Mouse (Mus musculus): ENCODE results near the gene Rab5if. TPM values are rescaled to one million over a fixed set of nuclear protein-coding genes. Genes with fewer than 3 reads are reported as not detected.
A peak's percentile ranks its signal among the peaks of the same experiment; 100 is the strongest.
"Not testable (repeated sequence)": the region's sequence is repeated elsewhere in the genome, so short reads cannot be mapped to it uniquely, and the experiment has no call there.

The Rab5if gene
- total RNA-seq, 2 experiments from 2014 or later = 103 to 108 TPM

DNA sequence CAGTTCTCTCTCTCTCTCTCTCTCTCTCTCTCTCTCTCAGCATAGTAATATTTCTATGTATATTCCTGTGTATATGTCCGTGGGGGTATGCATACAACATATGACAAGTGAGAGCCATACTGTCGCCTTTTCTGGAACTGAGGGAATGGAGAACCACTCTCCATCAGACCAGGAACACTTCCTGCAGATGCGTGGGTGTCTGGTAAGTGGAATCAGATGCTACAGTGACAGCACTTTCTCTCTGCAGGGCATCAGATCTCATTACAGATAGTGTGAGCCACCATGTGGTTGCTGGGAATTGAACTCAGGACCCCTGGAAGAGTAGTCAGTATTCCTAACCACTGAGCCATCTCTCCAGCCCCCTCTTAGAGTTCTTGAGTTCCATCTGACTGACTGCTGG is 25.6 kb downstream of the Rab5if start:
- no peak for DNase-seq

DNA sequence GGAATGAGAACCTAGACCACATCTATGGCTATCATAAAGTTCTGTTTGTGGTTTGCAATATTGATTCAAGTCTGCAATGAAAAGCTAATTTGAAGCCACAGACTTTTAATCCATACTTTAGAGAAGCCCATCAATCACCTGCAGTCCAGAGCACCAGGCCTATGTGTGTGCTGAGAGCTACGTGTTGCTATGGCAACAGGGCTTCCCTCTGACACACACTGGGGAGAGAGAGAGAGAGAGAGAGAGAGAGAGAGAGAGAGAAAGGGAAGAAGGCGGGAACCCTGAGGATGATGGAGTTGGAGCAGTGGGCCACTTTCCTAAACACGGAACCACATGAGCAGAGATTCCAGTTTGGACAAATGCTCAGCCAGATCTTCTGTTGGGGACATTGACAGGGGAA is 29.3 kb downstream of the Rab5if start:
- DNase-seq = no peak

DNA sequence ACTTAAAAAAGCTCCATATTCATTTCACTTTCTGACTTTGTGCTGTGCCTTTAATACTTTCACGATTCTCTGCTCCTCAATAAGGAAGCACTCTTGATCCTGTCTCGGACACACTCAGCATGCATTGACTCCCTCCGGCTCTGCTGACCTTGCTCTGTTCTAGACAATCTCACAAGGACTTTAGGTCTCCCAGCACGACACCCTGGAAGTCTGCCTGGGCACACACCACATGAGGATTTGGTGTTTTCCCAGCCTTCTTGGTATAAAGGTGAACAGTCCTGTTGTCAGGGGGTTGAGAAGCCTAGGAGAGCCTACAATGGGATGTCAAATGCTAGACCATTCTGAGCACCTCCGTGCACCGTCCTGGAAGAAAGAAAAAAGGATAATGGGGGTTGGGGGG is 29.9 kb downstream of the Rab5if start:
- DNase-seq = no peak

DNA sequence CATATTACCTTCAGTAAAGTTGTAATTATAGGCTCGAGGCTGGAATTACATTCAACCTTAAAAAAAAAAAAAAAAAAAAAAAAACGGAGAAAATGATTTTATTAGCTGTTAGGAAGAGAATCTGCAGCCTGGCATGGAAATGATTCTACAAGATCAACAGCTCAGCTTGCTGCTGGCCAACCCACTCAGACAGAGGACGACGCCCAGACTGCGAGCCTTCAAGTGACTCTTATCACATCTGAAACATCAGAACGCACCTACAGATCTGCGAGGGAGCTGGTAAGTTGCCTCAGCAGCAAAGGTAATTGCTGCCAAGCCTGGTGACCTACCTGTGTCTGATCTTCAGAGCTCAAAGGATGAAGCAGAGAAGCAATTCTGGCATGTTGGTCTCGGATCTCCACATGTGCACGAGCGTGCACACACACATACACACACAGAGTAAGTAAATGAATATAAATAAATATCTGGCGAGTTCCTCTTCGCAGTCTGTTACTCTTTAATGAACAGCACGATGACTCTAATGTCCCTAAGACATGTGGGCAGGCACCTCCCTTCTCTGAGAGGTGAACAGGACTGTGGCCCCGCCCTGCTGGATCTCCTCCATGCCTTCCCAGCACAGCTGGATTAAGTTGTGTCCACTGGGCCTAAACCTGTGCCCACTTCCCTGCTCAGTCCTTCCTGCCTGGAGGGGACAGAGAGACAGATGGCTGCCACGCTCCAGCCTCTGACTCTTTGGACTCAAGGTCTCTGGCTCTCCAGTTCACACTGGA is 31.8 kb downstream of the Rab5if start:
- no peak for DNase-seq

DNA sequence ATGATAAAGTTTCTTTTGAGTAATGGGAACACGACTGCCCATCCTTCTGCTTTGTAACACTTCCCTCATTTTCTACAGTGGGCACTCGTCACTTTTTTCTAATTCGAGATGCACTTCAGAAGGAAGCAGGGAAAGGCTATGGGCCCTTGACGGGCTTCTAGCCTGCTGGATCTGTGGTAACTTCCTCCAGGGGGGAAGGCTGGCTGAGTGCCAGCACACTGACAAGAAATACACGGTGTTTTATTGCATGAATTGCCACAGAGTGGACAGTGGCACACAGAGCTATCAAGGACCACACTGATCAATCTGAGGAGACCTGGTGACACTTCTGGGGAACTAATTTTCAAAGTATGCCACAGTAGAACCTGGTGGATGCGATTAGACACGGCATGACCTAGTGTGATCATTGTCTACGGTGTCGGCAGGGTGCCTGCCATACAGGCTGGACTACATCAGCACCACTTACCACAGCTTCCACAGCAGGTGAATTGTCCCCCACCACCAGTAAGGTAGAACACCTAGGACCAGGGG is 33.5 kb downstream of the Rab5if start:
- DNase-seq = no peak

DNA sequence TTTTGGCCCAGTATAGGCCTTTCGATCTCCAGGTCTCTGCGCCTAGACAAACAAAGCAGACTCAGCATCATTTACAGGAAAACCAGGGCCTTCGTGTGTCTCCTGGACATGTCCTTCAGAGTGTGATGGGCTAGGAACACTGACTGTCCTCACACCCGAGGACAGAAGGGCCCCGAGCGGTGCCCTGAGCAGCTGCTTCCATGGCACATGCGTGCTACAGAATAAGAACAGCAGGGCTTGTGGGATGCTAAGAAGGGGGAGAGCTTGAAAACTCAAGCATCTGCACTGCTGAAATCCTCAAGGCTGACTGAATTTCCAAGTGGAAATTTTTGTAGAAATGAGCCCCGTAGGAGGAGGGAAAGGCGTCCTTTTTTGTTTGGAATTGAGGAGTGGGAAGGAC is 34.1 kb downstream of the Rab5if start:
- peak in 1 of 2 experiments; percentile 28 for DNase-seq

DNA sequence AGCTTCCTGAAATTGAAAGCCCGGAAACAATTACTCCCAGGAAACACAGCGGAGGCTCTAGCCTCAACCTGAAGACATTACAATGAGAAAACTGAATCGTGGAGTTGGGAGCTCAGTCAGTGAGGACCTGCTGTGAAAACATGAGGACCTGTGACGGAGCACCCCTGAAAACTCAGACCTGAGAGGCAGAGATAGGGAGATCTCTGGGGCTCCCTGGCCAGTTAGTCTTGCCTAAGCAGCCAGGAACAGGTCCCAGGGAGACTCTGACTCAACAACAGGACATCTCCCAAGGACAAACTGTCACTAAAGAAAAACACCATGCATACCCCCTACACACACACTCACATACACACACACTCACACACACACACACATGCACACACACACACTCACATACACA is 35.4 kb downstream of the Rab5if start:
- DNase-seq = no peak

DNA sequence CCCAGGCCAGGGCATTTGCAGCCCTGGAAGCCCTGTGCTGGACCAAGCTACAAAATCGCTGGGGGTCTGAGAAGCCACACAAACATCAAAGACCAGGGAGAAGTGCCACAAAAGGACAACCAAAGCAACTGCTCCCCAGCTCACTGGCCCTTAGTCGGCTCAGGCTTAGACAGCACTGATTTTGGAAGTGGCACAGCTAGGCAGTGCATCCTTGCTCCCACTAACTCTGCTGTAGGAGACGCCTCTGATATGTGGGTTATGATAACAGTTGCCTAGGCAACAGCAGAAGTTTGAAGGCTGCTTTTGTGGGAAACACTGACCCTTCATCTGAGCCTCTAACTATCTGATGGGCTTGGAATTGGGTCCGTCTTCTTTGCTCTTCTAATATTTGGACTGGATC is 36.3 kb downstream of the Rab5if start:
- DNase-seq = no peak

DNA sequence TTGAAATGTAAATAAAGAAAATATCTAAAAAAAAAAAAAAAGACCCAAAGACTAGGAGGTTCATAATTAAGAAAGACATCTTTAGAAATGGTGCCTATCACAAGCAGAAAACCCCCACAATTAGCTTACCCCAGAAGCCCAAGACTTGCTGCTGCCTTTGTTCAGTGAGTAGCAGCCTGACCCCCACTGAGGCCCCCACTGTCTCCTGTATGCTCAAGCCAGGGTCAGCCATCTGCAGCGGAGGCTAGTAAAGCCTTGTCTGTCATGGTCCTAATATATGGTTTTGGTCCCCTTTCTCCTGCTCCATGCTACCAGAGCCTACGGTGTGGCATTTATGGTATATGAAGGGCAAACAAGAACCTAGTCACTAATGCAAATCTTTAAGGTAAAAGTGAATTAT is 38.4 kb downstream of the Rab5if start:
- DNase-seq = no peak

DNA sequence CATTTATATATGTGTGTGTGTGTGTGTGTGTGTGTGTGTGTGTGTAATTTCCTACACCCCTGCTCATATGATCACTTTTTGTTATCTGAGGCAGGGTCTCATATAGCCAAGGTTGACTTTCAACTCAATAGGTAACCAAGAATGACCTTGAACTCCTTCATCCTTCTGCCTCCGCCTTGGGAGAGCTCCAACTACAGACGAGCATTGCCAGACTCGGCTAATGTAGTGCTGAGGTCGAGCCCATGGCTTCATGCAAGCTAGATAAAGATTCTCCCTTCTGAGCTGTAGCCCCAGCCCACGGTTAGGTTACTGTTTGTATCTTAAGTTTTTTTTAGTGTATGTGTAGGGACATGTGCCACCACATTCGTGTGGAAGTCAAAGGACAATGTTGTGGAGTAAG is 39.0 kb downstream of the Rab5if start:
- DNase-seq = no peak

DNA sequence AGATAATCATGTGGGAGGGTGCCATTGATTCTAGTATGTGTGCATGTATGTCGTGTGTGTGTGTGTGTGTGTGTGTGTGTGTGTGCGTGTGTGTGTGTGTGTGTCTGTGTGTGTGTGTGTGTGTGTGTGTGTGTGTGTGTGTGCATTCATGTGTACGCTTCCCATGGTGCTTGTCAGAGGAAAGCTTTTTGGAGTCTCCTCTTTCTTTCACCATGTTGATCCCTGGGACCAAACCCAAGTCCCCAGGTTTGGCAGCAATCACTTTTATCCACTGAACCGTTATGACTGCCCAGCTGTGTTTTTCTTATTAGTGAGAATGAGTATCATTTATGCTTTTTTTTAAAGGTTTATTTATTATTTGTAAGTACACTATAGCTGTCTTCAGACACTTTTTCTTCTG is 39.5 kb downstream of the Rab5if start:
- not testable (repeated sequence) for DNase-seq

DNA sequence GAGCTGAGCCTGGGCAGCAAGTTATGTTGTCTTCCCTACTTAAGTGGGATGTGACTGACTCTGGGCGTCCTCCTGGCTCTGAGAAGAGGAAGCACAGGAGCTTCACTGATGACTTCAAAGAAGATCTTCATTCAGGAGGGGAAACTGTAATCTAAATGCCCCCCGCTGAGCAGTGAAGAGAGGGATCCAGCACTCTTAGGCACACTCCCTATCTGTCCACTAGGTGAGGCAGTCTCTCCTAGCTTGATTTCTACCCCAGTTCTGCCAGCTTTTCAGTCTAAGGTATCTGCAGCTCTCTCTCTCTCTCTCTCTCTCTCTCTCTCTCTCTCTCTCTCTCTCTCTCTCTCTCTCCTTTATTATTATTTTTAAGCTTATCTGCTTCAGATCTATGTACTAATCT is 40.4 kb downstream of the Rab5if start:
- no peak for DNase-seq

DNA sequence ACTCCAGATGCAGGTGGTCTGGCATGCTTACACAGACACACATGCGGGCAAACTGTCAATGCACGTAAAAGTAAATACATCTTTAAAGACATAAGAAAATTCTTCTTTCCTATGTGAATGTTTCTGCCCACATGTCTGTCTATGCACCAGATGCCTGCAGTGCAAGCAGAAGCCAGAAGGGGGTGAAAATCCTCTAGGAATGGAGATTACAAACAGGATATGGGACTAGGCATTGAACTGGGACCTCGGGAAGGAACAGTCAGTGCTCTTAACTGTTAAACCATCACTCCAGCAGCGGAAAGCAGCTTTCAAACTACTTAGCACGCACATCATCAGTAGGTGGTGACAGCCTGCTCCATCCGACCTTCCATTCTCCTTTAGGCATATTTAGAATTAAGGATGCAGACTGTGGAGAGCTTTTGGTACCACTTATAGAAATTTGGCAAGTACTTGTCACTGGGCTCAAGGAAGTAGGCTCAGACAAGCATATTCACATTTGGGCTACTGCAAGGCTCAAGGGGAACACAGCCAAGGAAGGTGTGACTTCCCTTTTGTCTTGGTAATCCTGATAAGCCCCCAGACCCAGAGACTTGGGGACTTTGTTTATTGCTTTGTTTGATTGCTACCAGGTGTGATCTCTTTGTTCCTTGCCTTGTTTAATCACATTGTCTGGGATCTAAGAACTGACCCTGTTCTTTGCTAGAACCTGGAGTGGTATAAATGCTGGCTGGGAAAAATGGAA is 42.2 kb downstream of the Rab5if start:
- DNase-seq = peak; percentile 47 to 65

DNA sequence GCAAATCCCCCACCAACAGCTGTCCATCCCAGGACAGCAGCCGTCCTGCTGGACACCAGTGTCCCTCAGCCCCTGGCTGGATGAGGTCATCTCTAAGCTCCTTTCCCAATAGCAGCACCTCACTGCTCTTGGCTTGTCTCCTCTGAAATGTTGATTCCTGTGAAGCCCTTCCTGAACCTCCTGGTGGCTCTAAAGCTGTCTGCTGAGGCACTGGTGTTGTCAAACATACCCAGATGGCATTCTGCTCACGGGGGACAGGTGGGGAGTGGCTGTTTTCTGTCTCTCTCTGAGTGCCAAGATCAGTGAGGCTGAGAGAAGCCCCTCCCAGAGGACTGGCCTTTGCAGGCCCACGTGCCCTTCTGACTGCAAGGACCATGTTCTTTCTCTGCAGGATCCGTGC is 43.0 kb downstream of the Rab5if start:
- DNase-seq = not testable (repeated sequence)

DNA sequence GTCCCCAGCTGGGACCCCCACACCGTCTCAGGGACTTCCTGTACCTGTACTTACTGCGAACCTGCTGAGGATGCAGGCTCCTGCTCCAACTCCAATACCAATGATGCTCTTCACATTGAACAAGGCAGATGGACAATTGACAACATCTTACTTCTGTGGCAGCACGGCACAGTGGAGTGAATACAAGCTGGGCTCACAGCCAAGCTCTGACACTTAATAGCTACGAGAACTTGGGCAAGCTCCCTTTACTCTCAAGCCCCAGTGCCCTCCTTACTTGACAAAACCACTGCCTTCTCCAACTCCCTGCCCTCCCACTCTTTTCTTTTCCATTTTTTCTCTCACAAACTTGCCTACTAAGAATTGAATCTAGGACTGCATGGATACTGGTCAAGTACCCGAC is 50.3 kb downstream of the Rab5if start:
- DNase-seq = no peak

DNA sequence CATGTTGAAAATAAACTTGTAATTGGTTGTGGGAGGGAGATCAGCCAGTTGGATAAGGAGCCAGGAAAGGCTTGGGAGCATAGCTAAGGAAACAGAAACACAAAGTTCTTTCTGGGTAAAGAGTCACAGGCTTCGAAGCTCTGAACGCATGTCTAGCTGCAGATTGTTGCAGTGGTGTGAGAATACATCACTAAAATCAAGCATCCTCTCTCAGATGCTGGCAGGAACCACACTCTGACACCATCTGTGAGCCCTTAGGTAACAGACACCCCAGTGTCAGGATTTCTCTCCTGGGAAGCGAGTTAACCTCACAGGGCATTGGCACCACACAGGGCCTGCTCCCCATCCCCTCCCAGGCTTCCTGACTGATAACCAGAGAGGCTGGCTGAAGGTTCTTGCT is 52.6 kb downstream of the Rab5if start:
- DNase-seq = no peak

DNA sequence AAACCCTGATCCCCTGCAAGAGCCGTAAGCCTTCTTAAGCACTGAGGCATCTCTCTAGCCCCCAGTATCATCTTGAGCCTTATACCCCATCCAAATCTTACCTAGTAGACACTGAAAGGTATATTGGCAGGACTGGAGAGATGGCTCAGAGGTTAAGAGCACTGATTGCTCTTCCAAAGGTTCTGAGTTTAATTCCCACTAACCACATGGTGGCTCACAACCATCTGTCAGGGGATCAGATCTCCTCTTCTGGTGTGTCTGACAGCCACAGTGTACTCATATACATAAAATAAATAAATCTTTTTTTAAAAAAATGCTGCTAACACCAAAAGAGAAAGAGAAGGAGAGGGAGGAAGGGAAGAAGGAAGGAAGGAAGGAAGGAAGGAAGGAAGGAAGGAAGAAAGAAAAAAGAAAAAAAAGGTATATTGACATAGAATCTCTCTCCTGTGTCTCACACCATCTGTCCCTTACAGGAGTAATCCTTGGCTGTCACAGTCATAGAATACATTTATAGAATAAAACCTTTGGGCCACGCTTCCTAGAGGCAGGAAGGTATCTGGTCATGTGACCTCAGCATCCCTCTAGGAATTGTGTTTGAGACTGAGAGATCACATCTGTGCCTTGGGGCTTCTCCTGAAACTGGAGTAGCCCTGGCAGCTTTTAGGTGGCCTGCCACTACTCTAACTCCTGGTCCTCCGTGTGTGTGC is 53.6 kb downstream of the Rab5if start:
- DNase-seq = no peak

DNA sequence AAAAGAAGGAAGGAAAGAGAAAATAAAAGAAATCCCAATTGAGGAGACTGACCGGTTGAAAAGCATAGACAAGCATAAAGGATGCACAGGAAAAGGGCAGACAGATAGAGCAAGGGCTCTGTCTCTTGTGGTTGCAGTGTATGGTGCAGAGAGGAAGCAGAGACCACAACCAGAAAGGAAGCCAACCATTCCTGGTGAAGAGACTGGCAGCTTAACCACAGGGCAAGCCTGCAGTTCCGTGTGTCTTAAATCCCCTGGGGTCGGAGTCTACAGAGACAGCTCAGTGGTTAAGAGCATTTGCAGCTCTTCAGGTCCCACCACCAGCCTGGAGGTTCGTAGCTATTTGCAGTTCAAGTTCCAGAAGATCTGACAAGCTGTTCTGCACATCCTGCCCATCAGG is 55.6 kb downstream of the Rab5if start:
- DNase-seq = no peak

DNA sequence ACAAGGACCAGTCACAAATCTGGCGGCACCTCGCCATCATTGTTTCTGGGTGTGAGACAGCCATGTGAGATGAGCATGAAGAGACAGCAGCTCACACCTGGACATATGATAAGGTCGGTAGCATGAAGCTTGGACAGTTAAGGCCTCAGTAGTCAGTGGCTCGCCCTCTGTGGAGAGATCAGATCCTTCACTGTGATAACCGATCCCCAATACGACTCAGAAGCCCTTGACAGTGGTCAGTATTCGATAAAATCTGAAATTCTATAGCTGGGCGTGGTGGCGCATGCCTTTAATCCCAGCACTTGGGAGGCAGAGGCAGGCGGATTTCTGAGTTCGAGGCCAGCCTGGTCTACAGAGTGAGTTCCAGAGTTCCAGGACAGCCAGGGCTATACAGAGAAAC is 56.3 kb downstream of the Rab5if start:
- not testable (repeated sequence) for DNase-seq

DNA sequence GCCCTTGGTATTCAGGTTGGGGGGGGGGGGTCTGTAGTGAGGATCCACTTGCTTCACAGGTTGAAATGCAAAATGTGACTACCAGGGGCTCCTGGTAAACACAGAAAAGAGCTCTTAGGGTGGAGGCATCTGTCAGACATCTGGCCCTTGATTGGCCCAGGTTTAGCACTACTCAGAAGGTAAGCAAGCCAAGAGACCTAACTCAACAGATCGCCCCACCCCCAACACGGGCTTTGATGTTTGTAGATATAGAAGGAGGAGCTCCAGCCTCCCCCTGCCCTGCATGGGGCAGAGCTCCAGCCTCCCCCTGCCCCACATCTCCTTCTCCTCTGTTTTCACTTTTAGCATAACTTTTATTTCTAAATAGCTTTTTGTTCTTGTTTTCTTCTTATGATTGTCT is 56.9 kb downstream of the Rab5if start:
- DNase-seq = no peak

DNA sequence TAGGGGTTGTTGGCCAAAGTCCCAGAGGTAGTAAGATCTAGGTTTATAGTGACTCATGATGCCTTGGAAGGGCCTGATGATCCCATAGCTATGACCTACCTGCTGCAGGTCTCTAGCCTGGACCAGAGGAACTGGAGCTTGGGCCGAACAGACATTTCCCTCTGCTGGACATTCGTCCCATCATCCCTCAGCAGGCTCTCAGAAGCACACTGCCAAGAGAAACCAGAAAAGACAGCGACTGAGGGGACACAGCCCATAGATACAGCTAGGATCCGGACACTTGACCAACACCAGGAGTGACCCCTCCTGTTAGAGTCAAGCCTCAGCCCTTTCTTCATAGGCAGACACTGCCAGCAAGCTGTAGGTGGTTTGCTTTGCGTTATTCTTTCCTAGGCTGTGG is 60.1 kb downstream of the Rab5if start:
- DNase-seq = no peak
